Mouse (Mus musculus) stomach, postnatal 0 days (tissue): ENCODE measurements around the gene Podnl1.
A peak's percentile ranks its signal among the peaks of the same experiment; 100 is the strongest.

Experiments
- CTCF ChIP-seq: IDR thresholded peaks from 2 replicates; pipeline ENCODE4 v1.5.1; 2016; ENCODE audit warnings: antibody characterized with exemption, low read depth, mild to moderate bottlenecking, moderate library complexity
- EP300 ChIP-seq: optimal IDR thresholded peaks from 2 replicates; pipeline ENCODE3; 2016; ENCODE audit warnings: antibody characterized with exemption

DNA sequence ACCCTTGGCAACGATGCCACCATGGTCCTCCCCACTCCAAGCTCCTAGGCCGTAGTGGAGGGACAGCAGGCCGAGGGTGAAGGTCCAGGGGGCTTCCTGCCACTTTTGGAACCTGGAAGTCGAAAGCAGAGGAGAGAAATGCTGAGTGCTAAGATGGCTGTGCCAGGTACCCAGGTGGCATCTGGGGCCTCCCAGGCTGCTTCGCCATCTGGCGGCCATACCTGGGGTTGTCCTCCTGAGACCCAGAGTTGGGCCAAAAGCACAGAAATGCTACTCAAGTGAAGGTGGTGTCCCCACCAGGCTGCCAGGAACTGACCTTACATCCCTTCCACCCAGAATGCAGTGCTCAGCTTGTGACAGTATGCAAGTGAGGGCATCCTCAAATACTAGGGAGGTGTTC lies 48.1 kb downstream of the Podnl1 start:
- peak; percentile 67 for TF ChIP-seq CTCF
- no peak for TF ChIP-seq EP300
